Mouse (Mus musculus) small intestine, adult 2 months (tissue): ENCODE results near the gene Cnih3.

Source experiments
- CTCF ChIP-seq: fragments of 200-500 bp; IDR thresholded peaks from 2 replicates; pipeline ENCODE4 v1.5.1; 2012; ENCODE audit warnings: low read depth, mild to moderate bottlenecking, control low read depth, inconsistent platforms, low read length, moderate library complexity, mixed read lengths; ENCODE audit not compliant: insufficient replicate concordance, insufficient read length; ENCODE audit errors: extremely low read depth
- POLR2A ChIP-seq: fragments of 200-500 bp; IDR thresholded peaks from 2 replicates; pipeline ENCODE4 v1.6.1; 2012; ENCODE audit warnings: low read depth, mild to moderate bottlenecking, control low read depth, inconsistent platforms, low read length, moderate library complexity

DNA sequence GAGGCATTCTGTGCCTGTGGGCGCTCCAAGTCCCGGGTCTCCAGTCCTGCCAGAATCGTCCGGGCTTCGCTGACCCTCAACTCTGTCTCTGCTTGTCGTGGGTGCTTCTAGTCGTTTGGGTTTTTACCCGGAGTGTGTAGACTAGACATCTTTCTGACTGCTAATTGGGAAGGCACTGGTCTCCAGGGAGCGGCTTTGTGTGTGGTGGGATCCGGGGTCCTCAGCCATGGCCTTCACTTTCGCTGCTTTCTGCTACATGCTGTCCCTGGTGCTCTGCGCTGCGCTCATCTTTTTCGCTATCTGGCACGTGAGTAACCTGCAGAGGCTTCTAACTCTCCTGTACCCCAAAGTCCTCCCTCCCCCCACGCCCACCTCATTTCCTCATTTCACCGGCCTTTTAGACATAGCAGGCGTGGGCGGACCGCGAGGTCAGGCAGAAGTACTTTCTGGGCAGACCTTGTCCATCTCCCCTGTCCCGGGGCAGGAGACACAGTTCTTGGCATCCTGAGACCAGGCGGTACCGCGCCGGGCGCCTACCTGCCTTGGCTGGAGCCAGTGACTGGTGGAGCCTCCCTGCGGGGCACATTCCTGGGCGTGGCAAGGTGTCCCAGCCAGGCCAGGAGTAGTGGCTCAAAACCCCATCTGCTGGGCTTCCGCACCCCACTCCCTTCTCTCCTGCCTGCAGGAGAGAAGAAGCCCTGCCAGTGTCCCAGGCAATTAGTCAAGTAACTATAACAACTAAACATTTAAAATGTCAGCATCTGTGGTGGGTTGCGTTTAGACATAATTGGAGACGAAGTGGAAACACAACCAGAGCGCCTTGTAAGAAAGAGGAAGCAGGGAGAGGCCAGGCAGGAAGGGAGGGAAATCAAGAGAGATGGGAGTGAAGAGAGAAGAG, 1.0 kb downstream of the Cnih3 start:
- TF ChIP-seq POLR2A: no peak
- no peak for TF ChIP-seq CTCF
